Mouse (Mus musculus) limb, embryonic 11.5 days (tissue): ENCODE data around the gene Nfatc4. TPM values are rescaled to one million over a fixed set of nuclear protein-coding genes. Genes with fewer than 3 reads are reported as not detected.
A peak's percentile ranks its signal among the peaks of the same experiment; 100 is the strongest.

Experiments
- ATAC-seq: fragments of 200-750 bp; cut with Nextera tagmentation; 2 replicates; pipeline ENCODE4 v1.8.0; 2017; ENCODE audit warnings: low read depth; ENCODE audit not compliant: insufficient number of reproducible peaks, low FRiP score, low TSS enrichment
- DNase-seq: peaks from one replicate; pipeline ENCODE4 v3.0.0-alpha.2; 2015; ENCODE audit warnings: low spot score
- H3K27ac ChIP-seq: fragments of 300-500 bp; sonication (generic); replicated peaks from 2 replicates; pipeline ENCODE4 v1.5.1; 2014; ENCODE audit warnings: low read depth, mild to moderate bottlenecking, low read length
- H3K27me3 ChIP-seq: fragments of 300-500 bp; sonication (generic); 2 replicates; pipeline ENCODE4 v1.6.1; 2014; ENCODE audit warnings: mild to moderate bottlenecking, low read length, mixed read lengths; ENCODE audit not compliant: control insufficient read depth, insufficient read depth
- H3K36me3 ChIP-seq: fragments of 300-500 bp; sonication (generic); 2 replicates; pipeline ENCODE4 v1.6.1; 2014; ENCODE audit warnings: mild to moderate bottlenecking, low read length, moderate library complexity, mixed read lengths; ENCODE audit not compliant: control insufficient read depth, insufficient read depth
- H3K4me1 ChIP-seq: fragments of 300-500 bp; sonication (generic); 2 replicates; pipeline ENCODE4 v1.6.1; 2014; ENCODE audit warnings: low read length, mixed read lengths; ENCODE audit not compliant: control insufficient read depth, insufficient read depth
- H3K4me2 ChIP-seq: fragments of 300-500 bp; sonication (generic); 2 replicates; pipeline ENCODE4 v1.6.1; 2014; ENCODE audit warnings: low read depth, mild to moderate bottlenecking, moderate library complexity; ENCODE audit not compliant: severe bottlenecking
- H3K4me3 ChIP-seq: fragments of 300-500 bp; sonication (generic); 2 replicates; pipeline ENCODE4 v1.5.1; 2014; ENCODE audit warnings: low read depth, low read length
- H3K9ac ChIP-seq: fragments of 300-500 bp; sonication (generic); 2 replicates; pipeline ENCODE4 v1.6.1; 2014; ENCODE audit warnings: mild to moderate bottlenecking, low read length
- H3K9me3 ChIP-seq: fragments of 300-500 bp; sonication (generic); 2 replicates; pipeline ENCODE4 v1.6.1; 2016; ENCODE audit warnings: low read length; ENCODE audit not compliant: control insufficient read depth
- WGBS: fragments of 180-500 bp; shearing (Covaris S2); extraction: QIAGEN DNeasy Blood & Tissue Kit; methylation state at CpG from one replicate; pipeline ENCODE4 v1.1.7; 2014; 5-methylcytosine and 5-hydroxymethylcytosine counted together
- polyA plus RNA-seq: library from polyadenylated mRNA; unstranded; fragments of >200 nt; fragmentation: Nextera tagmentation; extraction: Ambion mirVana; gene quantifications from 2 replicates; pipeline ENCODE4 v1.2.1, GENCODE M21; 2014

Nfatc4 gene
- polyA plus RNA-seq, 1 experiment from 2014 or later = 106 TPM

GRCm38 (mm10) chr14:55825216-55826051 is 2.5 kb downstream of the Nfatc4 start:
- 0% methylated on average over 20 of the region's 37 CpGs for WGBS
- Histone ChIP-seq H3K27ac (peak overlapping the region; percentile 100), H3K36me3 (peaks cover 4% of the 10 kb centered on the region; the same call in 1 of the 2 replicates), H3K4me1 (peaks cover 23% of the 10 kb centered on the region), H3K27me3 (no peaks in the 10 kb centered on the region), H3K9ac (peak overlapping the region; percentile 97), H3K4me3 (peak overlapping the region; percentile 96), H3K4me2 (peak overlapping the region; percentile 95), H3K9me3 (no peaks in the 10 kb centered on the region)
- ATAC-seq (peak; percentile 20), DNase-seq (peak; percentile 84)

DNA sequence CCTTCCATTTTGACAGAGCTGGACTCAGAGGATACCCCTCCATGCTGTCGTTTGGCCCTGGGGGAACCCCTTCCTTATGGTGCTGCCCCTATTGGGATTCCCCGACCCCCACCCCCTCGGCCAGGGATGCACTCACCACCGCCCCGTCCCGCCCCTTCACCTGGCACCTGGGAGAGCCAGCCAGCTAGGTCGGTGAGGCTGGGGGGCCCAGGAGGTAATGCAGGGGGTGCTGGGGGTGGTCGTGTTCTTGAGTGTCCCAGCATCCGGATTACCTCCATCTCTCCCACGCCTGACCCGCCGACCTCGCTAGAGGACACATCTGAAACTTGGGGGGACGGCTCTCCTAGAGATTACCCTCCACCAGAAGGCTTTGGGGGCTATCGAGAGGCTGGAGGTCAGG is 3.2 kb downstream of the Nfatc4 start:
- ATAC-seq (no peak), DNase-seq (no peak)
- peak overlapping the region; percentile 97 for H3K9ac ChIP-seq
- peak overlapping the region; percentile 95 for H3K4me2 ChIP-seq
- H3K27ac ChIP-seq = peak overlapping the region; percentile 100
- H3K4me3 ChIP-seq = peak overlapping the region; percentile 96
- H3K9me3 ChIP-seq = no peaks in the 10 kb centered on the region
- 1% methylated on average over 15 of the region's 15 CpGs for WGBS
- H3K27me3 ChIP-seq = no peaks in the 10 kb centered on the region
- peaks cover 6% of the 10 kb centered on the region; the same call in 1 of the 2 replicates for H3K36me3 ChIP-seq
- H3K4me1 ChIP-seq = peaks cover 23% of the 10 kb centered on the region

DNA sequence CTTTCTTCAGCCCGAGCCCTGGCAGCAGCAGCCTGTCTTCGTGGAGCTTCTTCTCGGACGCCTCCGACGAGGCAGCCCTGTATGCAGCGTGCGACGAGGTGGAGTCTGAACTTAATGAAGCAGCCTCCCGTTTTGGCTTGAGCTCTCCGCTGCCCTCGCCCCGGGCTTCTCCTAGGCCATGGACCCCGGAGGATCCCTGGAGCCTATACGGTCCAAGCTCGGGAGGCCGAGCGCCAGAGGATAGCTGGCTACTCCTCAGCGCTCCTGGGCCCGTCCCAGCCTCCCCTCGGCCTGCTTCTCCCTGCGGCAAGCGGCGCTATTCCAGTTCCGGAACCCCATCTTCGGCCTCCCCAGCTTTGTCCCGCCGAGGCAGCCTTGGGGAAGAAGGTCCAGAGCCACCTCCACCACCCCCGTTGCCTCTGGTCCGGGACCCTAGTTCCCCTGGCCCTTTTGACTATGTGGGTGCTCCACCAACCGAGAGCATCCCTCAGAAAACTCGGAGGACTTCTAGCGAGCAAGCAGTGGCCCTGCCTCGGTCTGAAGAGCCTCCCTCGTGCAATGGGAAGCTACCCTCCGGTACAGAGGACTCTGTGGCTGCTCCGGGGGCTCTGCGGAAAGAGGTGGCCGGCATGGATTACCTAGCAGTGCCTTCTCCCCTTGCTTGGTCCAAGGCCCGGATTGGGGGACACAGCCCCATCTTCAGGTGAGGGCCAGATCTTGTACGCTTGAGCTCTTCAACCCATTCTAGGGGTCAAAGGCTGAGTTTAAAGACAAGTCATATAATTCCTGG is 3.8 kb downstream of the Nfatc4 start:
- 7% methylated on average over 41 of the region's 41 CpGs for WGBS
- Histone ChIP-seq H3K36me3 (peaks cover 9% of the 10 kb centered on the region; the same call in 1 of the 2 replicates), H3K4me2 (peak overlapping the region; percentile 95), H3K27me3 (no peaks in the 10 kb centered on the region), H3K9me3 (no peaks in the 10 kb centered on the region), H3K27ac (peak overlapping the region; percentile 100), H3K4me1 (peaks cover 23% of the 10 kb centered on the region), H3K4me3 (peak overlapping the region; percentile 96), H3K9ac (peak overlapping the region; percentile 97)
- ATAC-seq (no peak), DNase-seq (peak; percentile 47)

DNA sequence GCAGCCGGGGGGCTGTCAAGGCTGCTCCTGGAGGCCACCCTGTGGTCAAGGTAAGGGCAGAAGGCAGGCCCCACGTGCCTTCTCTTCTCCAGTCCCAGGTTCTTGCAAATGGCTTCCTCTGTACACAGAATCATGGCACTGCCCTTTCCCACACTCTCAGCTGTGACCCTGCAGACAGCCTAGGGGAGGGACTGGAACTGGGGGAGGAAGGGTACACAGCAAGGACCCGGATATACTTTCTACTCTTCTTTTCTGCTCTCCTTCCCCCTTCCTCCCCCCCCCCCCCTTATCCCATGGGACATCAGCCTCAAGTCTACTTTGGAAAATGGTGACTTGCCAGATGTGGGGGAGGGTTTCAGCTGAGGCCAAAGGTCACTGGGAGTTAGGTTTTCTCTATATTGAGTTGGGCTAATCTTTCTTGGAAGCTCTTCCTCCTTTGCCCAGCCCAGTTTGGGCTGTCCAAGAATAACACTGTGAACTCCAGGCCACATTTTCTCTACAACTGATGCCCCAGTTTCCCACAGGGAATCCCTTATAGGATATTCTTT is 5.8 kb downstream of the Nfatc4 start:
- no peak overlapping the region; the same call in 1 of the 2 replicates for H3K4me2 ChIP-seq
- DNase-seq = no peak
- 40% methylated on average over 3 of the region's 3 CpGs for WGBS
- peaks cover 9% of the 10 kb centered on the region; the same call in 1 of the 2 replicates for H3K36me3 ChIP-seq
- ATAC-seq = no peak
- no peak overlapping the region for H3K9ac ChIP-seq
- H3K4me1 ChIP-seq = peaks cover 23% of the 10 kb centered on the region
- no peak overlapping the region; the same call in 1 of the 2 replicates for H3K27ac ChIP-seq
- no peak overlapping the region for H3K4me3 ChIP-seq
- H3K27me3 ChIP-seq = no peaks in the 10 kb centered on the region
- no peaks in the 10 kb centered on the region for H3K9me3 ChIP-seq

DNA sequence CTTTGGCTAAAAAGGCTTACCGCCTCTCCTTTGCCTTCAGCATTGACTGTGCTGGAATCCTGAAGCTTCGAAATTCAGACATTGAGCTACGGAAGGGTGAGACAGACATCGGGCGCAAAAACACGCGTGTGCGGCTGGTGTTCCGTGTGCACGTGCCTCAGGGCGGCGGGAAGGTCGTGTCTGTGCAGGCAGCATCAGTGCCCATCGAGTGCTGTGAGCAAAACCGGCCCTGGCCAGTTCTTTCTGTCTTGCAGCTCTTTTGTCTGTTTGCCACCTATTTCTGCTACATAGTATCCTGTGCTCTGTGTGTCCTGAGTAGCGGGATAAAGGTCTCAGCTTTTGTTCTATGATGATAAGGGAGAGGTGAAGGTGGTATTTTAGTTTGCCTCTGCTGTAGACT is 6.9 kb downstream of the Nfatc4 start:
- Histone ChIP-seq H3K4me3 (no peak overlapping the region), H3K27ac (no peak overlapping the region), H3K27me3 (no peaks in the 10 kb centered on the region), H3K9ac (no peak overlapping the region), H3K4me2 (no peak overlapping the region), H3K4me1 (peaks cover 21% of the 10 kb centered on the region), H3K9me3 (no peaks in the 10 kb centered on the region), H3K36me3 (peaks cover 9% of the 10 kb centered on the region; the same call in 1 of the 2 replicates)
- ATAC-seq (no peak), DNase-seq (no peak)
- WGBS = 91% methylated on average over 16 of the region's 16 CpGs

GRCm38 (mm10) chr14:55830331-55830730 is 7.4 kb downstream of the Nfatc4 start:
- Histone ChIP-seq H3K36me3 (peaks cover 9% of the 10 kb centered on the region; the same call in 1 of the 2 replicates), H3K9ac (no peak overlapping the region), H3K4me3 (no peak overlapping the region), H3K9me3 (no peaks in the 10 kb centered on the region), H3K27ac (no peak overlapping the region), H3K27me3 (no peaks in the 10 kb centered on the region), H3K4me2 (no peak overlapping the region), H3K4me1 (peaks cover 26% of the 10 kb centered on the region)
- ATAC-seq (no peak), DNase-seq (no peak)
- 79% methylated on average over 4 of the region's 4 CpGs for WGBS

GRCm38 (mm10) chr14:55833126-55833525 is 10.2 kb downstream of the Nfatc4 start:
- peaks cover 20% of the 10 kb centered on the region for H3K4me1 ChIP-seq
- H3K27me3 ChIP-seq = no peaks in the 10 kb centered on the region
- H3K9me3 ChIP-seq = no peaks in the 10 kb centered on the region
- DNase-seq (no peak), ATAC-seq (no peak)
- H3K4me3 ChIP-seq = no peak overlapping the region
- 78% methylated on average over 4 of the region's 4 CpGs for WGBS
- peaks cover 9% of the 10 kb centered on the region; the same call in 1 of the 2 replicates for H3K36me3 ChIP-seq
- H3K4me2 ChIP-seq = no peak overlapping the region
- H3K9ac ChIP-seq = no peak overlapping the region
- H3K27ac ChIP-seq = no peak overlapping the region
